Mouse (Mus musculus): ENCODE measurements at regions not wholly inside any gene's neighbourhood (a gene's known extent, or its start where the extent isn't known, plus 50 kb on each side); places are given as distances from the start of the nearest gene placed in this dataset.

DNA sequence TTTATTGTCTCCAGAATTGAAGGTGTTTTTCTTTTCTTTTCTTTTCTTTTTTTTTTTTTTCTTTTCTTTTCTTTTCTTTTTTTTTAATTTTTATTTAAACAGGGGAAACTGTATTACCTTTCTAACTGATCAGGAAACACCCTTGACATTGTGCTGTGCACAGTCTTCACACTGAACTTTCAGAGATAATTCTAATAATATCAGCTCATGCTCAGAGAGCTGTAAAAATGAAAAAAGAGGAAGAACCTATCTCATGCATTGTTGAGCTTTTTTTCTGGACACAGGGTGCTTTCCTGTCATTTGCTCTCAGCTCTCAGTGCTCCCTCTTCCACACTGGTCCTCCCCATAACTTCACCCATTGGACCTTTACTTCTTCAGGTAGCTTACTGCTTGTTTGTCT, 201.0 kb upstream of the Camk1g start:
- no peak for TF ChIP-seq POLR2A (IDR thresholded peaks at IDR 0.05; ENCODE audit: borderline replicate concordance, insufficient read depth, low read length)
- no peak for TF ChIP-seq CTCF (IDR thresholded peaks at IDR 0.05; ENCODE audit: borderline replicate concordance, insufficient read depth, low read depth, low read length)
